Mouse (Mus musculus): Measurements from ENCODE around the gene Pin1. TPM values are rescaled to one million over a fixed set of nuclear protein-coding genes. Genes with fewer than 3 reads are reported as not detected.
"Not testable (repeated sequence)": the region's sequence is repeated elsewhere in the genome, so short reads cannot be mapped to it uniquely, and the experiment has no call there.

Gene Pin1
- total RNA-seq, 1 experiment from 2014 or later: 7.1 TPM

- ATAC-seq (replicated peaks; ENCODE audit: insufficient number of reproducible peaks, low FRiP score, low TSS enrichment, poor library complexity, severe bottlenecking): not testable (repeated sequence)
Measured at GRCm38 (mm10) chr9:20690449-20690848, 38.6 kb downstream of the Pin1 start.

DNA sequence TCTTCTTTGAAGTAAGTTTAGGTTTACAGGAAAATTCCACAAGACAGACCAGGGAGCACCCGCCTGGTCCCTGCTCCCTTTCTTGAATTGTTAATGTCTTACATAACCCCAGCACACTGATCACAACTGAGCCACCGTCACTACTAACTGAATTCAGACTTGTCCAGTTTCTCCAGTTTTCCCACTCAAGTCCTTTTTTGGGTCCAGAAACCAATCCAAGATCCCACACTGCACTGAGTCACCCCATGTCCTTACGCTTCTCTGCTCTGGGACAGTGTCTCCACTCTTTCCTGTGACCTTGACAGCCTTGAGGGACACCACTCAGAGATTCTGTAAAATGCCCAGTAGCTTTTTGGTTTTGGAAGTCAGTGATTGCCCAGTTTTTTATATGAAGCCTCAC lies 41.0 kb downstream of the Pin1 start:
- ATAC-seq (replicated peaks; ENCODE audit: insufficient number of reproducible peaks, low FRiP score, low TSS enrichment, poor library complexity, severe bottlenecking): no peak

DNA sequence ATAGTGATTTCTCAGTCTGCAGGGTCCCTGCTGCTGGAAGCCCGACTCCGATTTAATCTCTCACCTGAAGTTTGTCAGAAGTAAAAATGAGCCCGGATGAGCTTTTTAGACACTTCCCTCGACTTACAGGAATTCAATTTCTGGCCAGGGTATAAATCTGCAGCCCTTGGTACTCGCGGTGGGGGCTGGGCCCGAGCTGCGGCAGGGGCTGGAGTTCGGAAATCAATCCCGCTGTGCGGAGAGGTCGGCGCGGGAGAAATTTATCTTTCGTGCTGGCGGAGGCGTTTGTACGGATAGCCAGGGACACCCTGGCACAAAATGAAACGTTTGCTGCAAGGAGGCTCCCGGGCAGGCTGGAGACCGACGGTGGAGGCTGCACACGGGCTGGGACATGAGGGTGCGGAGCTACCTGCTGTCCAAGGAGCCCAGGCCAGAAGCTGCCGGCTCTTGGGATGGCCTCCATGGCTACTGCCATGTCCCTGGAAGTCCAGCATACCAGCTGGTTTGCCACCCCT lies 42.9 kb downstream of the Pin1 start:
- no peak for ATAC-seq (replicated peaks; ENCODE audit: insufficient number of reproducible peaks, low FRiP score, low TSS enrichment, poor library complexity, severe bottlenecking)

DNA sequence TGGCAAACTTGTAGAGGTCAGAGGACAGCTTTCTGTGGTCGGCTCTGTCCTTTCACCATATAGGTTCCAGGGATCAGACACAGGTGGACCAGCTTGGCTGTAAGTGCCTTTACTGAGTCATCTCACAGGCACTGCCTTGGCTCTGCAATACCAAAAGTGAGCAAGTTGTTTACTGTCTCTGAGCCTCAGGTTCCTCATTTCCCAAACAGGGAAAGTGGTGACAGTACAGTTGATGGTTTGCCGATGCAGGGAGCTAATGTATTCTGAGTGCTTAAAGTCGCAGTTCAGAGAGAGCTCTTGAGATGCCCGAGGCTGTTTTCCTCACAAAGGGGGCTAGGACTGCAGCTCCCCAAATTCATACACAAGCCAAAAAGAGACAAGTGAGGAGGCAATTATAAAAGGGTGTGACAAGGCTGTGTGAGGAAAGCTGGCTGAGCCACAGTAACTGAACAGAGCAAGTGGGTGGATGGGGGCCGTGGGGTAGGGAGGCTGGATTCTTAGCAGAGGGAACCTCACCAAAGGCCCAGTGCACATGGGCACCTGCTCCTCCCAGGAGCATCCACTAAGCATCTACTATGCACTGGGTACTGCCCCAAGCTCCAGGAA lies 44.3 kb downstream of the Pin1 start:
- ATAC-seq (replicated peaks; ENCODE audit: insufficient number of reproducible peaks, low FRiP score, low TSS enrichment, poor library complexity, severe bottlenecking): no peak

- no peak for ATAC-seq (replicated peaks; ENCODE audit: insufficient number of reproducible peaks, low FRiP score, low TSS enrichment, poor library complexity, severe bottlenecking)
Measured at GRCm38 (mm10) chr9:20697466-20697865, 45.6 kb downstream of the Pin1 start.

- ATAC-seq (replicated peaks; ENCODE audit: insufficient number of reproducible peaks, low FRiP score, low TSS enrichment, poor library complexity, severe bottlenecking): no peak
Measured at GRCm38 (mm10) chr9:20703832-20704380, 52.0 kb downstream of the Pin1 start.

DNA sequence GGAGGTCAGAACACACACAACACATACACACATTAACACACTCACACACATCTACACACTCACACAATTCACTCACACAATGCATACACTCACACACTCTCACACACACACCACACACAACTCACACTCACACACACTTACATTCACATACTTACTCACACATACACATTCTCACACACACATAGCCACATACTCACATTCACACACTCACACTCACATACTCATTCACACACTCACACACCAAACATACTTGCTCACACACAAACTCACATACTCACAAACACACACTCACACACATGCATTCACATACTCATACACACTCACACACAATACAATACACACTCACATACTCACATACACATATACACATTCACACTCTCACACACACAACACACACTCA lies 53.5 kb downstream of the Pin1 start:
- ATAC-seq (replicated peaks; ENCODE audit: insufficient number of reproducible peaks, low FRiP score, low TSS enrichment, poor library complexity, severe bottlenecking): no peak

DNA sequence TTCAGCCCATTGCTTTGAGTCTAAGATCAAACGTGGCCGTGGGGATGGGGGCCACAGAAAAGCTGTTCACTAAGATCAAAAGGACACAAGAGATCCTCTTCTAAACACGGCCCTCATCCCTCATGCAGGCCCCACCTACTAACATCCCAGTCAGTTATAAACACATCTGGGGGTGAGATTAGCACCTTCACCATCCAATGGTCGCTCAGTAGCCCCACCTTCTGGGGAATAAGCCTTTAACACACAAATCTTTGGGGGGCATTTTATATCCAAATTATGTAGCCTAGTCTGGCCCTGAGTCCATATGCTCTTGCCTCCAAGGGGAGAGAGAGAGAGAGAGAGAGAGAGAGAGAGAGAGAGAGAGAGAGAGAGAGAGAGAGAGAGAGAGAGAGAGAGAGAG lies 54.1 kb downstream of the Pin1 start:
- ATAC-seq (replicated peaks; ENCODE audit: insufficient number of reproducible peaks, low FRiP score, low TSS enrichment, poor library complexity, severe bottlenecking): no peak

DNA sequence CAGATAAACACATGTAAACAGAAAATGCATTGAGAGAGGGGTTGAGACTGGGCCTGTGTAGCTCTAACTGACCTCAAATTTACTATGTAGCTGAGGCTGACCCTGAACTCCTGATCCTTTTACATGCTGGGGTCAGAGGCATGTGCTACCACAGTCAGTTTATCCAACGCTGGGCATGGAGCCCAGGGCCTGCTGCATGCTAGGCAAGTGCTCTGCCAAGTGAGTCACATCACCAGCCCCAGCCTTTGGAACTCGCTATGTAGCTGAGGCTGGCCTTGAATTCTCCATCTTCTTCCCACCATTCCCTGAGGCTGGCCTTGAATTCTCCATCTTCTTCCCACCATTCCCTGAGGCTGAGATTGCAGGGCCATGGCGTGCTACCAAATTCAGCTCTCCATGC lies 58.6 kb downstream of the Pin1 start:
- ATAC-seq (replicated peaks; ENCODE audit: insufficient number of reproducible peaks, low FRiP score, low TSS enrichment, poor library complexity, severe bottlenecking): no peak

DNA sequence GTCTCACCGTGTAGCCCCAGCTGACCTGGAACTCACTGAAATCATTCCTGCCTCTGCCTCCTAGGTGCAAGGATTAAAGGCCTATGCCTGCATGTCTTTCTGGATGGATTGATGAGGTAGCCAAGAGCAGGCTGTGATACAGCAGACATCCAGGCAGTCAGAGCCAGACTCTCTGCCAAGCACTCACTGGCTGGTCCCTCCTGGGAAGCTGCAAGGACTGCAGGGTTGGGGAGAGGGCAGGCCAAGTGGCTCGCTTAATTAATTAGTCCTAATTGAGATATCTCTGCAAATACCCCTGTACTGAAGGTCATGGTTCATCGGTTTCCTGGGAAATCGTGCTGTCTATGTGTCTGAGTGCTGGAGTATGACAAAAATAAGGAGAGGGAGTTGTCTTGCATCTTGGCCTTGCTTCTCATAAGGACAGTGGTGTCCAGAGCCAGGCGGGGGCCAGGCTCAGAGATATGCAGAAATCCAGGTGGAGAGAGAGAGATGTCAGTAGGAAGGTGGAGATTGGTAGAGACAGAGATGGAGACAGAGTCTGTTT lies 61.1 kb downstream of the Pin1 start:
- ATAC-seq (replicated peaks; ENCODE audit: insufficient number of reproducible peaks, low FRiP score, low TSS enrichment, poor library complexity, severe bottlenecking): no peak

DNA sequence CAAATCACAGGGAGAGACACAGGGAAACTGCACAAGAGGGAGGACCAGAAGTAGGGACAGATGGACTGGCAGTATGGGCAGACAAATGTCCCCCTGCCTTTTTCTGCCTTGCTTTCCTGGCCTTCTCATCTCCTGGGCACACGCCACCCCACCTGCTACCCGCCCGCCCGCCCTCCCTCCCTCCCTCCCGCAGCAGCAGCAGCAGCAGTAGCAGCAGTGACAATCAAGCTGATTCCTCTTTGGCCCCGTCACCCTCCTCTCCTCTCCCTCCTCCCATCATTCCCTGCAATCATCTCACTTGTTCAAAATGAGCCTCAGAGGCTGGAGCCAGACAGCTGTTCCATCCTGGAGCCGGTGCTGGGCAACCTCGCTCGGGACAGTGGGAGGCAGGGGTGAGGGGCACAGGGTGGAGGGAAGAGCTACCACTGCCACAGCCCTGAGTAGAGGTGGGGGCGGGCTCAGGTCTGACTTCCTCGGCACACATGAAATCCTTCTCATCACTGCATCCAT lies 61.6 kb downstream of the Pin1 start:
- no peak for ATAC-seq (replicated peaks; ENCODE audit: insufficient number of reproducible peaks, low FRiP score, low TSS enrichment, poor library complexity, severe bottlenecking)

DNA sequence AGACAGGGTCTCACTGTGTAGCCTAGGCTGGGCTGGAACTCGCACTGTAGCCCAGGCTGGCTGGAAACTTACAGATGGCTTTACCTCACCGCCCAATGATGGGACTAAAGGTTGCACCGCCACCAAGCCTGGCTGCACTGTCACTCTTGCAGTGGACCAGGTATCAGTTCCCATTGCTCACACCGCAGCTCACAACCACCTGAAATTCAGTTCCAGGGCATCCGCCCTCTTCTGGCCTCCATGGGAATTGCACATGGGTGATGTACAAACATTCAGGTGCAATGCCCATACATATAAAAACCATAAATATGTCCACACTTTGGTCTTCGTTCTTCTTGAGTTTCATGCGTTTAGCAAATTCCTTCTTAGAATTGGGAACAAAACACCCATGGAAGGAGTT lies 63.4 kb downstream of the Pin1 start:
- no peak for ATAC-seq (replicated peaks; ENCODE audit: insufficient number of reproducible peaks, low FRiP score, low TSS enrichment, poor library complexity, severe bottlenecking)

Other genes starting within 250 kb of the Pin1 start
- 27.5 to 45.4 TPM (median 31.6 TPM) in 3 replicates for gene Zfp26, start 191.9 kb upstream of the Pin1 start, total RNA-seq (2017)
- 10.9 to 21.2 TPM (median 15.1 TPM) in 3 replicates for gene Zfp426, start 159.3 kb upstream of the Pin1 start, total RNA-seq (2017)
- gene Zfp266, start 130.7 kb upstream of the Pin1 start, total RNA-seq (2017): 27.5 to 43.8 TPM (median 36.4 TPM) in 3 replicates
- 5.1 to 8.3 TPM (median 7.2 TPM) in 3 replicates for gene Zfp846, start 70.8 kb upstream of the Pin1 start, total RNA-seq (2017)
- 124 to 185 TPM (median 175 TPM) in 3 replicates for gene Ubl5, start 9.2 kb upstream of the Pin1 start, total RNA-seq (2017)
- gene Fbxl12, start 7.3 kb upstream of the Pin1 start, total RNA-seq (2017): 12.6 to 30.1 TPM (median 19.3 TPM) in 3 replicates
- not detected in 3 replicates for gene Olfm2, start 94.3 kb downstream of the Pin1 start, total RNA-seq (2017)
- gene Col5a3, start 163.0 kb downstream of the Pin1 start, total RNA-seq (2017): 0.11 TPM in 1 of 3 replicates, not detected in the others
- not detected in 3 replicates for gene Rdh8, start 166.4 kb downstream of the Pin1 start, total RNA-seq (2017)
- gene A230050P20Rik, start 216.5 kb downstream of the Pin1 start, total RNA-seq (2017): 5.2 to 12.0 TPM (median 11.8 TPM) in 3 replicates
- 0.49 to 0.57 TPM in 2 of 3 replicates, not detected in the other for gene Angptl6, start 227.6 kb downstream of the Pin1 start, total RNA-seq (2017)
- gene Ppan, start 236.1 kb downstream of the Pin1 start, total RNA-seq (2017): 24.4 to 44.1 TPM (median 26.9 TPM) in 3 replicates
- 87.5 to 120 TPM (median 97.3 TPM) in 3 replicates for gene Eif3g, start 246.5 kb downstream of the Pin1 start, total RNA-seq (2017)